Mouse (Mus musculus): Measurements from ENCODE around the gene Neurl3. TPM values are rescaled to one million over a fixed set of nuclear protein-coding genes. Genes with fewer than 3 reads are reported as not detected.

Neurl3 gene
- polyA plus RNA-seq, 1 experiment from 2014 or later = 0.70 TPM

DNA sequence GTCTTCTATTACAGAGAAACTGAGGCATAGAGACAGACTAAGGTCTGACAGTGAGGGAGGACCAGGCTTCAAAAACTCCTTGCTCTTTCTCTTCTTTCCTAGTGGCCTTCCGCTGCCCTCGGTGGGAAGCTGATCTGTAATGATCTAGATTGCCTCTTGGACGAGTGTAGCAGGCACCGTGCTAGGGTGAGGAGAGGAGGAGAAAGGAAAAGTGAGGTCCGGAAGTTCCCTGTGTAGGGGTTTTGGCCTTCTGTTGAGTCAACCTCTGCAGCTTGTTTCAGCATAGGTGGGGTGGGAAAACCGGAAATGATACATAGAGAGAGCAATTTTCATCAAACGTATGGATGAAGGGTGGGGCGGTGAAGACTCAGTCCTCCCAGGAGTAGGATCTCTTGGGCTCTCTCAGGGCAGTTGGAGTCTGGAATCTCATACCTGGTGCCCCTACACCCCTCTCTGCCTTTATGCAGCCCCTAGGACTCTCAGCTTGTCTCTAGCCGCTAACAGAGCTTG lies 34.5 kb upstream of the Neurl3 start:
- 51% methylated on average over 9 of the region's 9 CpGs for WGBS
- H3K9ac ChIP-seq (ENCODE audit: low read length) = no peak overlapping the region
- ATAC-seq (ENCODE audit: insufficient read depth, low FRiP score, low TSS enrichment) (no peak), DNase-seq (ENCODE audit: low spot score) (no peak)
- H3K9me3 ChIP-seq (ENCODE audit: control insufficient read depth, low read length) = no peaks in the 10 kb centered on the region
- no peak overlapping the region for H3K4me2 ChIP-seq (ENCODE audit: low read depth)
- H3K36me3 ChIP-seq (ENCODE audit: control insufficient read depth, insufficient read depth, low read length) = no peaks in the 10 kb centered on the region
- H3K27ac ChIP-seq (ENCODE audit: low read depth, low read length) = no peak overlapping the region
- H3K4me3 ChIP-seq (ENCODE audit: low read depth, low read length) = no peak overlapping the region
- H3K27me3 ChIP-seq (ENCODE audit: control insufficient read depth, insufficient read depth, low read length) = 0 out of 2 replicates have a peak, but pooled peaks cover 5% of the 10 kb centered on the region
- H3K4me1 ChIP-seq (ENCODE audit: control insufficient read depth, insufficient read depth, low read length) = no peaks in the 10 kb centered on the region

DNA sequence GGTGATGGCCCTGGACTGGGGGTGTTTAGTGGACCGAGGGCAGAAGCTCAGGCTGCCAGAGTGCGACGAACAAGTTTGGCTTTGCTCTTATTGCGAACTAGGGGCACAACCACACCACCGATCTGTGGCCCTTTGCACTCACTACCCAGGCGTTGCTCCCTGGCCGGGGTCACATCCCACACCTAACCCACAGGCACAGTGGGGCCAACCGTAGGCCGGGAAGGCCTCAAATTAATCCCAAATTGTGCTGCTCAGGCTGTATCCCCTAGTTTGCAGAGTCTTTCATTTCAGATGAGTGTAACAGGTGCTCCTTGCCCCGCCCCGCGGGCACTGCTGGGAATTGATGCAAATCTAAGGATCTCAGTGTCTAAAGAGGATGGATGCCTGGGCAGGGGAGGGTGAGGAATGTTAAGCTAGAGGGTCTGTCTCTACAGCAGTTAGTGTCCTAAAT lies 34.0 kb upstream of the Neurl3 start:
- Histone ChIP-seq H3K9me3 (ENCODE audit: control insufficient read depth, low read length) (no peaks in the 10 kb centered on the region), H3K4me2 (ENCODE audit: low read depth) (peak overlapping the region; percentile 79), H3K36me3 (ENCODE audit: control insufficient read depth, insufficient read depth, low read length) (no peaks in the 10 kb centered on the region), H3K9ac (ENCODE audit: low read length) (no peak overlapping the region), H3K4me3 (ENCODE audit: low read depth, low read length) (peak overlapping the region; percentile 44), H3K27ac (ENCODE audit: low read depth, low read length) (no peak overlapping the region), H3K27me3 (ENCODE audit: control insufficient read depth, insufficient read depth, low read length) (0 out of 2 replicates have a peak, but pooled peaks cover 5% of the 10 kb centered on the region), H3K4me1 (ENCODE audit: control insufficient read depth, insufficient read depth, low read length) (no peaks in the 10 kb centered on the region)
- DNase-seq (ENCODE audit: low spot score) (peak; percentile 46), ATAC-seq (ENCODE audit: insufficient read depth, low FRiP score, low TSS enrichment) (no peak)
- 5% methylated on average over 12 of the region's 12 CpGs for WGBS

DNA sequence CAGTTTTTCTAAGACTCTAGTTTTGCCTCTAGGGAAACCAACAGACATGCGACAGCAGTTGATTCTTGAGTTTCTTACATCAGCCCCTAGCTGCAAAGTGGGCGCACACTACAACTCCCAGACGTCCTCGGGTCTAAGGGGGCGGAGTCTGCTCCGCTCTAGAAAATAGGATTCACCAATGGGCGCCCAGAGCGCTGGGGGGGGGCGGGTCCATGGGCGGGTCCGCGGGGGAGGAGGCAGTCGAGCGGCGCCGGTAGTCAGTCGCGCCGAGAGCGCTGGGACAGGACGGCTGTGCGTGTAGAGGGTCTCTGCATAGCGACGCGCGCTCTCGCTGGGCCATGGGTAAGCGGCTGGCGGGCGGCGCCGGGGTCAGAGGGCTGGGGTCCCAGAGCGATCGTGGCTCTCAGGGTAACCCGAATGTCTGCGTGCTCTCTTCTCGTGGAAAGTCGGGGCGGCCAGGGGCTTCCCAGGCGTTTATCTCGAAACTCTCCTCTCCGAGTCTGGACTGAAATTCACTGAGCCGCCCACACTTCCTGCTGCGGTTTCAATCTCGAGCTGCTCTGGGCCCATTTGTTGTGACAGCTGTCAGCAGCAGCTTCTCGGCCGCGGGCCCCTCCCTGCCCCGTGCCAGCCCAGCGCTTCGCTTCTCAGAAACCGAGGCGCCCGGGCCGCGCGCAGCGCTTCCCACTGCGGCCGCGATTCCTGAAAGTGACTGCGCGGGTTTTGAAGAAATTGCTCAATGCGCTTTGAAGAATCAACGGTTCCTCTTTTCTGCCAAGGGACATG lies 33.2 kb upstream of the Neurl3 start, which contains the start of gene Arid5a:
Gene Arid5a (plus strand): TSS at position 239 of the 786 bp plus-strand sequence.
- H3K4me1 ChIP-seq (ENCODE audit: control insufficient read depth, insufficient read depth, low read length) = peaks cover 4% of the 10 kb centered on the region; the same call in 1 of the 2 replicates
- peak; percentile 92 for ATAC-seq (ENCODE audit: insufficient read depth, low FRiP score, low TSS enrichment)
- H3K4me2 ChIP-seq (ENCODE audit: low read depth) = peak within 1 kb of the TSS; percentile 79
- H3K27me3 ChIP-seq (ENCODE audit: control insufficient read depth, insufficient read depth, low read length) = 0 out of 2 replicates have a peak, but pooled peaks cover 5% of the 10 kb centered on the region
- H3K9me3 ChIP-seq (ENCODE audit: control insufficient read depth, low read length) = no peaks in the 10 kb centered on the region
- DNase-seq (ENCODE audit: low spot score) = peak; percentile 94
- H3K36me3 ChIP-seq (ENCODE audit: control insufficient read depth, insufficient read depth, low read length) = no peaks in the 10 kb centered on the region
- H3K9ac ChIP-seq (ENCODE audit: low read length) = peak within 1 kb of the TSS; percentile 23; the same call in 1 of the 2 replicates
- 0 out of 2 replicates have a peak within 1 kb of the TSS, but pooled peaks have one; percentile 28 for H3K27ac ChIP-seq (ENCODE audit: low read depth, low read length)
- peak within 1 kb of the TSS; percentile 44 for H3K4me3 ChIP-seq (ENCODE audit: low read depth, low read length)
- 1% methylated on average over 65 of the region's 65 CpGs for WGBS

DNA sequence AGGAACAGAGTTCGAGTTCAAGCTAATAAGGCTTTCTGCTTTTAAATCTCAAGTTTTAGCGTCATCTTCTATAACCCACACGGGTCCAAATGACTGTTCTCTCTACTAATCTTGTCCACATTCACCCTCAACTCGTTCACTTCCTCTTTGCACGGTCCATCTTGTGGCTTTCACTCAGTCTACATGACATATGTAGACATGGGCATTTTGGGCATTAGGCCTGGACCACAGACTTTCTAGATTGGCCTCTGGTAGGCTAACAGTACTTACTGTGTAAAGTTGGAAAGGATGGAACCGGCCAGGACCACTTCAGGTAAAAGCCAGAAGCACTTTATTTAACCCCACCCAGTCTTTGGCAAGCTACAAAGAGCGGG lies 32.6 kb upstream of the Neurl3 start:
- H3K27me3 ChIP-seq (ENCODE audit: control insufficient read depth, insufficient read depth, low read length) = 0 out of 2 replicates have a peak, but pooled peaks cover 5% of the 10 kb centered on the region
- H3K9me3 ChIP-seq (ENCODE audit: control insufficient read depth, low read length) = no peaks in the 10 kb centered on the region
- H3K9ac ChIP-seq (ENCODE audit: low read length) = no peak overlapping the region
- WGBS = 69% methylated on average over 7 of the region's 7 CpGs
- no peak overlapping the region for H3K4me2 ChIP-seq (ENCODE audit: low read depth)
- no peaks in the 10 kb centered on the region for H3K36me3 ChIP-seq (ENCODE audit: control insufficient read depth, insufficient read depth, low read length)
- H3K4me3 ChIP-seq (ENCODE audit: low read depth, low read length) = no peak overlapping the region
- H3K27ac ChIP-seq (ENCODE audit: low read depth, low read length) = no peak overlapping the region
- ATAC-seq (ENCODE audit: insufficient read depth, low FRiP score, low TSS enrichment) (peak; percentile 10; the same call in 1 of the 2 replicates), DNase-seq (ENCODE audit: low spot score) (no peak)
- peaks cover 4% of the 10 kb centered on the region; the same call in 1 of the 2 replicates for H3K4me1 ChIP-seq (ENCODE audit: control insufficient read depth, insufficient read depth, low read length)

DNA sequence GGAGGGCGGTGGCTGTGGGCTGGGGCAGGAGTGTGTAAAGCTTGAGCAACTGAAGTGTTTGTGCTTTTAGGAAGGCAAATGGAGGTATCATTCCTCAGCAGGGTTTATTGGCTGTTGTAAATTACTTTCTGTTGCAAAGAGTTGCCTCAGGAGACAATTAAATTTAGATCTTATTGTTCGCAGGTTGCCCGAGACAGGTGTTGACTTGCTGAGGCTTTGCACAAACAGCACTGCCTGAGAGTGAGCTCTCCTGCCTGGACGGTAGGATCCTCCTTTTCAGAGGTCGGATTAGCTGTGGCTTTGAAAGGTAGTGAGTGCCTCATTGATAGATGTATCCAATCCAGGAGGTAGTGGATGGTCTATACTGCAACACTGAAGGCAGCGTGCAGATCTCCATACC lies 31.6 kb upstream of the Neurl3 start:
- Histone ChIP-seq H3K27ac (ENCODE audit: low read depth, low read length) (no peak overlapping the region), H3K4me1 (ENCODE audit: control insufficient read depth, insufficient read depth, low read length) (peaks cover 4% of the 10 kb centered on the region; the same call in 1 of the 2 replicates), H3K4me3 (ENCODE audit: low read depth, low read length) (no peak overlapping the region), H3K27me3 (ENCODE audit: control insufficient read depth, insufficient read depth, low read length) (0 out of 2 replicates have a peak, but pooled peaks cover 5% of the 10 kb centered on the region), H3K36me3 (ENCODE audit: control insufficient read depth, insufficient read depth, low read length) (no peaks in the 10 kb centered on the region), H3K9me3 (ENCODE audit: control insufficient read depth, low read length) (no peaks in the 10 kb centered on the region), H3K9ac (ENCODE audit: low read length) (no peak overlapping the region), H3K4me2 (ENCODE audit: low read depth) (no peak overlapping the region)
- no peak for DNase-seq (ENCODE audit: low spot score)
- WGBS = 57% methylated on average over 6 of the region's 6 CpGs
- no peak for ATAC-seq (ENCODE audit: insufficient read depth, low FRiP score, low TSS enrichment)

DNA sequence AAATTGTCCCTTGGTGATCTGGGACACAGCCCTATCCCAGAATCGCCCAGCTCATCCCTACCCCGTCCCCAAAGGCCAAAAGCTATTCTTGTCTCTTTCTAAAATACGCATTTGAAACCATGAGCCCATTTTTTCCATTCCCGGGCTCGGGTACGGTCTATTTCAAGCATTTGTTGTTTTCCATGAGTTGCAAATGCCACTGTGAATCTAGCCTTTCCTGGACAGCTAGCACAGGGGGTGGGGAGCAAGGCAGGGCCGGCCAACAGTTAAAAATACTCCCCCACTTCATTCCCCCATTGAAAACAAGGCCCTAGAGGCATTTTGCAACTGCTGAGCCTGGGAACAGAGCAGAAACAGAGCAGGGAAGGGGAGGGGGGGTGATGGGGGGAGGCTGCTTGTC lies 30.3 kb upstream of the Neurl3 start:
- DNase-seq (ENCODE audit: low spot score) = no peak
- Histone ChIP-seq H3K9ac (ENCODE audit: low read length) (no peak overlapping the region), H3K27ac (ENCODE audit: low read depth, low read length) (no peak overlapping the region), H3K4me3 (ENCODE audit: low read depth, low read length) (no peak overlapping the region), H3K4me2 (ENCODE audit: low read depth) (no peak overlapping the region), H3K36me3 (ENCODE audit: control insufficient read depth, insufficient read depth, low read length) (no peaks in the 10 kb centered on the region), H3K9me3 (ENCODE audit: control insufficient read depth, low read length) (no peaks in the 10 kb centered on the region), H3K4me1 (ENCODE audit: control insufficient read depth, insufficient read depth, low read length) (peaks cover 4% of the 10 kb centered on the region; the same call in 1 of the 2 replicates), H3K27me3 (ENCODE audit: control insufficient read depth, insufficient read depth, low read length) (peaks cover 7% of the 10 kb centered on the region; the same call in 1 of the 2 replicates)
- no peak for ATAC-seq (ENCODE audit: insufficient read depth, low FRiP score, low TSS enrichment)
- WGBS = 74% methylated on average over 7 of the region's 7 CpGs

DNA sequence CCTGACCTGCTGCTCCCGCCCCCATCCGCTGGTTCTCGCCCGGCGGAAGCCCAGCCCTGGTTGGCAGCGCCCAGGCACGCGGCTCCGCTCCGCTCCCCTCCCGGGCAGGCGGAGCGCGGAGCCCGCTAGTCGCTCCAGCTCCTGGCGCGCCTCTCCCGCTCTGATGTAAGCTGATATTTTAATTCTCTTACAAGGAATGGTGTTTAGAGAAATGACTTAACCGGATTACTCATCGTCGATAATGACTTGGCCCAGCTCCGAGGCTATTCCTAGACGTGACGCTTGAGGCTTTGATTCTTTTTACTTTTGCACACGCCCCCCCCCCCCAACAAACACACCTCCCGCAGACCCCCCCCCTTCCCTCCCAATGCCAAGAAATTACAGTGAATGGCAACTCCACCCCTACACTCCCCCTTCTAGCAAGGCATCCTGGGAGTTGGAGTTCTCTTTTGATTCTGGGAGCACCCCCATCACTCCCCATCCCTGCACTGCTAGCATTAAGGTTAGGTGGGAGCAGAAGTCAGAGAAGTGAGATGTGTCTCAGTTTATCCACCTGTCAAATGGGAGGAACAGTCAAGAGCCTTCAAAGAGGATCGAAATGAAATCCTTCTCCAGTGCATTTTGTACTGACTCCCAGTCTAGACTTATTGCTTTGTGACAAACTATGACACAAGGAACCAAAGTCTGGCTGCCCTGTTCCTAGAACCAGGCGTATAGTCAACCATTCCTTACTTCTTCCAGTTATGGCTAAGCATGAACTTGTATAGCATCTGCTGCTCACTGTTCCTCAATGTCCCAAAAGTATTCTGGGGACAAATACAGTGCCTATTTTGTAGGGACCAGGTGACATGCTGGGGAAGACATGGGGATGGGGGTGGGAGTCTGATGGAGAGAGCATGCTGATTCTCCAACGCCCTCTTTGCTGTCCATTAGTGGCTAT lies 29.2 kb upstream of the Neurl3 start:
- peak overlapping the region; percentile 53 for H3K4me2 ChIP-seq (ENCODE audit: low read depth)
- no peaks in the 10 kb centered on the region for H3K9me3 ChIP-seq (ENCODE audit: control insufficient read depth, low read length)
- peak overlapping the region; percentile 44 for H3K9ac ChIP-seq (ENCODE audit: low read length)
- no peaks in the 10 kb centered on the region for H3K36me3 ChIP-seq (ENCODE audit: control insufficient read depth, insufficient read depth, low read length)
- H3K4me1 ChIP-seq (ENCODE audit: control insufficient read depth, insufficient read depth, low read length) = peaks cover 4% of the 10 kb centered on the region; the same call in 1 of the 2 replicates
- DNase-seq (ENCODE audit: low spot score) (peak; percentile 35), ATAC-seq (ENCODE audit: insufficient read depth, low FRiP score, low TSS enrichment) (no peak)
- WGBS = 9% methylated on average over 30 of the region's 30 CpGs
- H3K4me3 ChIP-seq (ENCODE audit: low read depth, low read length) = peak overlapping the region; percentile 25; the same call in 1 of the 2 replicates
- no peak overlapping the region for H3K27ac ChIP-seq (ENCODE audit: low read depth, low read length)
- H3K27me3 ChIP-seq (ENCODE audit: control insufficient read depth, insufficient read depth, low read length) = peaks cover 2% of the 10 kb centered on the region; the same call in 1 of the 2 replicates

DNA sequence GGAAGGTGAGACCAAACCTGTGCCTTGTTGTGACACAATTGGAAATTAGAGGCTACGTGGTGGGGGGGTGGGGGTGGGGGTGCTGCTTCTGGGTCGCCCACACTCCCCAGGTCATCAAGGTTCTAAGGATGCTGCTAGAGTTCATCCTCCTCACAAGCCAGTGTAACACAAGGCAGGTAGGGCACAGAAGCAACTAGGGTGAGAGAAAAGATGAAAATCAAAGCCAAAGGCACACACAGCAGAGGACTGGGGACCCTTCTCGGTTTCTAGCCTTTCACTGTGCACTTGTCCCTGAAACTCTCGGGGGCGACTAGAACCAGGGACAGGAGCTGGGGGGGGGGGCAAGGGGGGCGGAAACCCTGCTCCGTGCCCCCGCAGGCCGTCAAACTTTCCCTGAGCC lies 28.5 kb upstream of the Neurl3 start:
- H3K27ac ChIP-seq (ENCODE audit: low read depth, low read length) = no peak overlapping the region
- no peak for DNase-seq (ENCODE audit: low spot score)
- peak overlapping the region; percentile 44 for H3K9ac ChIP-seq (ENCODE audit: low read length)
- no peaks in the 10 kb centered on the region for H3K9me3 ChIP-seq (ENCODE audit: control insufficient read depth, low read length)
- WGBS = 16% methylated on average over 9 of the region's 9 CpGs
- peak overlapping the region; percentile 53 for H3K4me2 ChIP-seq (ENCODE audit: low read depth)
- peaks cover 2% of the 10 kb centered on the region; the same call in 1 of the 2 replicates for H3K27me3 ChIP-seq (ENCODE audit: control insufficient read depth, insufficient read depth, low read length)
- H3K36me3 ChIP-seq (ENCODE audit: control insufficient read depth, insufficient read depth, low read length) = no peaks in the 10 kb centered on the region
- H3K4me3 ChIP-seq (ENCODE audit: low read depth, low read length) = peak overlapping the region; percentile 25; the same call in 1 of the 2 replicates
- H3K4me1 ChIP-seq (ENCODE audit: control insufficient read depth, insufficient read depth, low read length) = peaks cover 4% of the 10 kb centered on the region; the same call in 1 of the 2 replicates
- no peak for ATAC-seq (ENCODE audit: insufficient read depth, low FRiP score, low TSS enrichment)

Measured in neural tube, embryonic 11.5 days (tissue).